Mouse (Mus musculus): ENCODE measurements around the gene Speer4d.
"Not testable (repeated sequence)": the region's sequence is repeated elsewhere in the genome, so short reads cannot be mapped to it uniquely, and the experiment has no call there.

Gene Speer4d

GRCm38 (mm10) chr5:15616195-15616594 is 2.7 kb upstream of the Speer4d start:
- H3K36me3 ChIP-seq (ENCODE audit: control insufficient read depth, insufficient read depth, low read length, poor library complexity, severe bottlenecking); H3K27me3 ChIP-seq (ENCODE audit: control insufficient read depth, insufficient read depth, low read length, poor library complexity, severe bottlenecking); DNase-seq (ENCODE audit: low read depth, low spot score): not testable (repeated sequence)

- H3K36me3 ChIP-seq (ENCODE audit: control insufficient read depth, insufficient read depth, low read length, poor library complexity, severe bottlenecking); DNase-seq (ENCODE audit: low read depth, low spot score); H3K27me3 ChIP-seq (ENCODE audit: control insufficient read depth, insufficient read depth, low read length, poor library complexity, severe bottlenecking): not testable (repeated sequence)
Observed at GRCm38 (mm10) chr5:15628136-15628535, 9.3 kb downstream of the Speer4d start.

- not testable (repeated sequence) for H3K27me3 ChIP-seq (ENCODE audit: control insufficient read depth, insufficient read depth, low read length, poor library complexity, severe bottlenecking); H3K36me3 ChIP-seq (ENCODE audit: control insufficient read depth, insufficient read depth, low read length, poor library complexity, severe bottlenecking); DNase-seq (ENCODE audit: low read depth, low spot score)
Observed at GRCm38 (mm10) chr5:15630068-15630467, 11.2 kb downstream of the Speer4d start.

- DNase-seq (ENCODE audit: low read depth, low spot score); H3K36me3 ChIP-seq (ENCODE audit: control insufficient read depth, insufficient read depth, low read length, poor library complexity, severe bottlenecking); H3K27me3 ChIP-seq (ENCODE audit: control insufficient read depth, insufficient read depth, low read length, poor library complexity, severe bottlenecking): not testable (repeated sequence)
Observed at GRCm38 (mm10) chr5:15637637-15638036, 18.8 kb downstream of the Speer4d start.

GRCm38 (mm10) chr5:15645707-15646106 is 26.8 kb downstream of the Speer4d start:
- H3K27me3 ChIP-seq (ENCODE audit: control insufficient read depth, insufficient read depth, low read length, poor library complexity, severe bottlenecking); H3K36me3 ChIP-seq (ENCODE audit: control insufficient read depth, insufficient read depth, low read length, poor library complexity, severe bottlenecking); DNase-seq (ENCODE audit: low read depth, low spot score): not testable (repeated sequence)

- not testable (repeated sequence) for H3K27me3 ChIP-seq (ENCODE audit: control insufficient read depth, insufficient read depth, low read length, poor library complexity, severe bottlenecking); DNase-seq (ENCODE audit: low read depth, low spot score); H3K36me3 ChIP-seq (ENCODE audit: control insufficient read depth, insufficient read depth, low read length, poor library complexity, severe bottlenecking)
Observed at GRCm38 (mm10) chr5:15652334-15652733, 33.5 kb downstream of the Speer4d start.

- H3K36me3 ChIP-seq (ENCODE audit: control insufficient read depth, insufficient read depth, low read length, poor library complexity, severe bottlenecking); H3K27me3 ChIP-seq (ENCODE audit: control insufficient read depth, insufficient read depth, low read length, poor library complexity, severe bottlenecking); DNase-seq (ENCODE audit: low read depth, low spot score): not testable (repeated sequence)
Observed at GRCm38 (mm10) chr5:15656959-15657358, 38.1 kb downstream of the Speer4d start, which contains the start of gene 4930572O03Rik. 4930572O03Rik (minus strand) TSS chr5:15657059.

- not testable (repeated sequence) for DNase-seq (ENCODE audit: low read depth, low spot score); H3K36me3 ChIP-seq (ENCODE audit: control insufficient read depth, insufficient read depth, low read length, poor library complexity, severe bottlenecking); H3K27me3 ChIP-seq (ENCODE audit: control insufficient read depth, insufficient read depth, low read length, poor library complexity, severe bottlenecking)
Observed at GRCm38 (mm10) chr5:15663847-15664246, 45.0 kb downstream of the Speer4d start.

GRCm38 (mm10) chr5:15670789-15671188 is 51.9 kb downstream of the Speer4d start:
- not testable (repeated sequence) for H3K36me3 ChIP-seq (ENCODE audit: control insufficient read depth, insufficient read depth, low read length, poor library complexity, severe bottlenecking); H3K27me3 ChIP-seq (ENCODE audit: control insufficient read depth, insufficient read depth, low read length, poor library complexity, severe bottlenecking); DNase-seq (ENCODE audit: low read depth, low spot score)
